Mouse (Mus musculus) heart, embryonic 12.5 days (tissue): ENCODE measurements at regions not wholly inside any gene's neighbourhood (a gene's known extent, or its start where the extent isn't known, plus 50 kb on each side); places are given as distances from the start of the nearest gene placed in this dataset.

ENCODE experiments used
- ATAC-seq: fragments of 200-750 bp; cut with Nextera tagmentation; 2 replicates; pipeline ENCODE4 v1.8.0; 2017; ENCODE audit warnings: moderate TSS enrichment, moderate library complexity; ENCODE audit not compliant: insufficient number of reproducible peaks, low FRiP score
- H3K27ac ChIP-seq: fragments of 300-500 bp; sonication (generic); 2 replicates; pipeline ENCODE4 v1.5.1; 2016; ENCODE audit warnings: mild to moderate bottlenecking, moderate library complexity; ENCODE audit not compliant: poor library complexity, severe bottlenecking
- H3K27me3 ChIP-seq: fragments of 300-500 bp; sonication (generic); replicated peaks from 2 replicates; pipeline ENCODE4 v1.6.1; 2016; ENCODE audit warnings: mild to moderate bottlenecking, moderate library complexity
- H3K36me3 ChIP-seq: fragments of 300-500 bp; sonication (generic); 2 replicates; pipeline ENCODE4 v1.6.1; 2016; ENCODE audit warnings: mild to moderate bottlenecking, moderate library complexity
- H3K4me1 ChIP-seq: fragments of 300-500 bp; sonication (generic); replicated peaks from 2 replicates; pipeline ENCODE4 v1.6.1; 2016; ENCODE audit warnings: mild to moderate bottlenecking
- H3K4me2 ChIP-seq: fragments of 300-500 bp; sonication (generic); 2 replicates; pipeline ENCODE4 v1.6.1; 2016; ENCODE audit warnings: mild to moderate bottlenecking, moderate library complexity
- H3K4me3 ChIP-seq: fragments of 300-500 bp; sonication (generic); 2 replicates; pipeline ENCODE4 v1.5.1; 2016; ENCODE audit warnings: mild to moderate bottlenecking
- H3K9ac ChIP-seq: fragments of 300-500 bp; sonication (generic); 2 replicates; pipeline ENCODE4 v1.6.1; 2016; ENCODE audit warnings: mild to moderate bottlenecking, moderate library complexity
- H3K9me3 ChIP-seq: fragments of 300-500 bp; sonication (generic); replicated peaks from 2 replicates; pipeline ENCODE4 v1.6.1; 2016; ENCODE audit warnings: mild to moderate bottlenecking, moderate library complexity
- WGBS: fragments of 180-500 bp; shearing (Covaris S2); methylation state at CpG from one replicate; pipeline ENCODE4 v1.1.7; 2016; 5-methylcytosine and 5-hydroxymethylcytosine counted together

DNA sequence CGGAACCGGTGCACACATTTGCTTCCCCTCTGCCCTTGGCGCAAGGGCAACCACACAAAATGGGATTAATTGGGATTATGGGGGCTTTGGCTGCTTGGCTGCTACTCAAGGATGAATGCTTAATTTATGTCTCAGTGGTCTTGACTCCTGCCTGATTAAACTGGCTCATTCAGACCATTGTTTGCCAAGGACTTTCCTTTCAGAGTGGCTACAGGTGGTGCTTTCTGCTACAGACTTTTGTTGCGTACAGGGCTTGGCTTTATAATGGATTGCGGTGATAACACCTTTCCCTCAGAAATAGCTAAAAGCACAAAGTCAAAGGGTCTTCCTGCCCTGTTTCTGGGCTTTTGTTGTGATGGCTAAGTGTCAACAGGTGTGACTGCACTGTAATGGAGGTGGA is 120.4 kb upstream of the Tbca start:
- no peak overlapping the region for H3K9ac ChIP-seq
- no peaks in the 10 kb centered on the region for H3K36me3 ChIP-seq
- ATAC-seq: no peak
- no peak overlapping the region for H3K4me3 ChIP-seq
- WGBS: 58% methylated on average over 5 of the region's 5 CpGs
- no peak overlapping the region for H3K4me2 ChIP-seq
- no peaks in the 10 kb centered on the region for H3K9me3 ChIP-seq
- H3K27me3 ChIP-seq: peaks cover 12% of the 10 kb centered on the region; the same call in 1 of the 2 replicates
- no peaks in the 10 kb centered on the region for H3K4me1 ChIP-seq
- H3K27ac ChIP-seq: no peak overlapping the region

DNA sequence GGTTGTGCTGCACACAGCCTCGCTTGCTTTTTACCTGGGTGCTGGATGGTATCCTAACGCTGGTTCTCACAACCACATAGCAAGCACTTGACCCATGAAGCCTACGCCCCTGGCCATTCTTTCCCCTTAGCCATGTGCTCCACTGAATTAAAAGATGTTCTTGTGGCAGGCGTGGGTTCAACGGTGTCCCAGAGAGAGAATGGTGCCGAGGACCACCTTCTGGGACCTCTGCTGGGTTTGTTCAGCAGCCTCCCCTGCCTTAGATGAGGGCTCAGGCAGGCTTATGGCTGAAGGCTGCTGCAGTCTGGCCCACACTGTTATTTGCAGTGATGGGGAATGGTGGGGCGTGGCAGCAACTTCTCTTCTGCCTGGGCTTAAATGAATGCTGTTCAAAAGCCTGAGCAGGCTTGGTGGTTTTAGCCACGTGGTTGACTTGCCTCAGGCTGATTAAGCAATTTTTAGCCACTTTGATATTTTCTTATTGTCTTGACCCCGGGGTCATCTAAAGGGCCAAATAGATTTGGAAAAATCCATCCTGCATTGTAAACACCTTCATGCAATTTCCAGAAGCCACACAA is 119.5 kb upstream of the Tbca start:
- WGBS: 70% methylated on average over 9 of the region's 9 CpGs
- no peaks in the 10 kb centered on the region for H3K36me3 ChIP-seq
- H3K4me2 ChIP-seq: no peak overlapping the region
- H3K27me3 ChIP-seq: peaks cover 12% of the 10 kb centered on the region; the same call in 1 of the 2 replicates
- no peak overlapping the region for H3K4me3 ChIP-seq
- no peak overlapping the region for H3K9ac ChIP-seq
- H3K9me3 ChIP-seq: no peaks in the 10 kb centered on the region
- H3K27ac ChIP-seq: no peak overlapping the region
- no peak for ATAC-seq
- no peaks in the 10 kb centered on the region for H3K4me1 ChIP-seq

DNA sequence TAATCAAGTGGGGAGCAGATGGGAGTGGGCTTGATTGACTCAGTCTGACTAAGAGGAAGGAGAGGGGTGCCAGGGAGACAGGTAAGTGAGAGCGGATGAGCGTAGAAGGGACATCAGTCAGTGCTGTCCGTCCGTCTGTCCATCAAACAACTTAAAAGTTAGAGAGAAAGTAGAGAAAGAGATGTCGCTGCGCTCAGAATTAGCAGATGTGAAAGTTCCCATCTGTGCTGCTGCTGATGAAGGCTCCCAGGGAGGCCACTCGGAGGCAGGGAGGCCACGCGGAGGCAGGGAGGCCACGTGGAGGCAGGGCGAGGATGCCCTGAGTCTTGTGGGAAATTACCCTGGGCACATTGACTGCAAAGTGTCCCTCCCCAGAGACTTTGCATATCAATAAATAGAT is 118.4 kb upstream of the Tbca start:
- H3K27me3 ChIP-seq: peaks cover 12% of the 10 kb centered on the region; the same call in 1 of the 2 replicates
- 80% methylated on average over 11 of the region's 11 CpGs for WGBS
- ATAC-seq: no peak
- no peaks in the 10 kb centered on the region for H3K36me3 ChIP-seq
- no peak overlapping the region for H3K4me3 ChIP-seq
- no peak overlapping the region for H3K4me2 ChIP-seq
- no peaks in the 10 kb centered on the region for H3K4me1 ChIP-seq
- no peak overlapping the region for H3K9ac ChIP-seq
- no peak overlapping the region for H3K27ac ChIP-seq
- H3K9me3 ChIP-seq: no peaks in the 10 kb centered on the region

DNA sequence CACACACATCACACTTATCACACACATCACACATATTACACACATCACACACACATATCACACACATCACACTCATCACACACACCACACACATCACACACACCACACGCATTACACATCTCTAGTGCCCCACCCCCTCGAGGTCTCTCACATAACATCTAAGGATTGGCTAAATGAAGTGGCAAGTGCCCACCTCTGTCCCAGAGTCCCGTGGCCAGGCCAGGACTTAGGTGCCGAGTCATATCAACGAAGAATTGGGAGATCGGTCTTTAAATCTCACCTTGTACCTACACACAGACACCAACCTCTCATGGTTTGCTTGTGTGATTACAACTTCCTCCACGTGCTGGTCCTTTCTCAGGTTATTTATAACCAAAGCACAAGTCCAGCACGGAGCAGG is 117.7 kb upstream of the Tbca start:
- no peaks in the 10 kb centered on the region for H3K4me1 ChIP-seq
- no peak overlapping the region for H3K4me3 ChIP-seq
- WGBS: 76% methylated on average over 8 of the region's 8 CpGs
- H3K36me3 ChIP-seq: no peaks in the 10 kb centered on the region
- no peak for ATAC-seq
- H3K27ac ChIP-seq: no peak overlapping the region
- H3K4me2 ChIP-seq: no peak overlapping the region
- H3K27me3 ChIP-seq: peaks cover 12% of the 10 kb centered on the region; the same call in 1 of the 2 replicates
- no peak overlapping the region for H3K9ac ChIP-seq
- no peaks in the 10 kb centered on the region for H3K9me3 ChIP-seq

DNA sequence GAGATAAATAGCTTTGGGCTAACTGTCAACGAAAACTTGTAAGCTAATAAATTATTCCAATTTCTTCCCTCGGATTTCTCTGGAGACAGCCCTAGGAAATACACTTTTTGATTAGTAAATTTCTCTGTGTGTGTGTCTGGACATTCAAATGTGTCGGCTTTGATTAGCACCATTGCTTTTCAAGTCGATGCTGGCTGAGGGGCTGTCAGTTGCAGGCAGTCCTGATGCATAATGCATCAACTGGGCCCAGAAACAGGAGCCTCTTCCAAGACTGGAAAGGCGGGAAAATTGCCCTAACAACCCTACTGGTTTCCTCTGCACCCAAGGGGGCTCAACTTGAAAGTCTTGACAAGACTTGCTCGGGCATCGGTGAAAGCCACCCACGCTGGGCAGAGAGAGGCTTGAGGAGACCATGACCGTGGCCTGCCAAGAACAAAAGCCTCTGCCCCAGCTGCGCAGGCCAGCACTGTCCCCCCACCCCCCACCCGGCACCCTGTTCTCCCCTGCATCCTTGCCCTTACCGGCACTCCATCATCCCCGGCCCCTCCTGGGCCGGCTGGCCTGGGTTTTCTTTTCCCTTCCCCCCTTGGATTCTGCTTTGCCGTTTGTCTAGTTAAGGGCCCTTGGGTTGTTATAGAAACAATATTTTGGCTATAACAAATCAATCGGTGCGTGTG is 108.1 kb upstream of the Tbca start:
- H3K4me1 ChIP-seq: no peaks in the 10 kb centered on the region
- H3K4me2 ChIP-seq: no peak overlapping the region
- 55% methylated on average over 17 of the region's 17 CpGs for WGBS
- H3K9me3 ChIP-seq: no peaks in the 10 kb centered on the region
- H3K27ac ChIP-seq: no peak overlapping the region
- no peak overlapping the region for H3K9ac ChIP-seq
- H3K36me3 ChIP-seq: no peaks in the 10 kb centered on the region
- no peak overlapping the region for H3K4me3 ChIP-seq
- no peak for ATAC-seq
- H3K27me3 ChIP-seq: peaks cover 9% of the 10 kb centered on the region; the same call in 1 of the 2 replicates

DNA sequence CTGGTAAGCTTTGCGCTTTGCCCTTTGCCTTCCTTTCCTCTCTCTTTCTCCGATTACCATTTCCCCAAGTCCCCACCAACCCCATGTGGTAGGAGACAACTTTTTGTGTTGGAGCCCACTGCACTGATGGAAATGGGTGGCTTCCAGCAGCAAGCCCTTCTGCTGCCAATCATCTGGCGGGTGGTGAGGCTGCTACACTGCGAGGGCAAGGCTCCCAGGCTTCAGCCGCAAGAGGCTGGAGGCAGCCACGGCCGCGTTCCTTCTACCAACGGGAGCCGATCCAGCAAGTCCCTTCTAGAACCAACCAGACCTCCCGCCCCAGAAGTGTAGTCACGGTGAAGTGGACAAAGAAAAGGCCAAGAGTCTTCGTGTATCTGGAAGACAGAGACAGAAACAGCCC is 107.1 kb upstream of the Tbca start:
- Histone ChIP-seq H3K27ac (no peak overlapping the region), H3K4me2 (no peak overlapping the region), H3K9me3 (no peaks in the 10 kb centered on the region), H3K4me3 (no peak overlapping the region), H3K27me3 (peaks cover 15% of the 10 kb centered on the region; the same call in 1 of the 2 replicates), H3K4me1 (no peaks in the 10 kb centered on the region), H3K36me3 (no peaks in the 10 kb centered on the region), H3K9ac (no peak overlapping the region)
- 86% methylated on average over 13 of the region's 13 CpGs for WGBS
- ATAC-seq: no peak

DNA sequence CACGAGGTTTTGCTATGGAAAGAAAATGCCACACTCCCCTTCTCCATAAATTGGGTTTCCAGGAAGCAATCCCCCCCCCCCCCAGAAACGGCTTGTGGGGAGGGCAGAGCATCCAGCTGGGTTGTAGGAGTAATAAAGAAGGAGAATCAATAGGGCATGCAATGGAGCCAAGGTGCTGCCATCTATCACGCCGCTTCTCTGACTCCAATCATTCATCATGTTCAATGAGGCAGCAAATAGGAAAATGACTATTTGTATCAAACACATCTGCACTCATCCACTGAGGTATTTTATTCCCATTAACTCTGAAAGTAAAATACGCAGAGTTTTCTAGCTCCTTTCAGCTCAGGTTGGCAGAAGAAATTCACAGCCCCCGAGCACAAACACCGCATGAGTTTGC is 103.5 kb upstream of the Tbca start:
- ATAC-seq: no peak
- no peaks in the 10 kb centered on the region for H3K9me3 ChIP-seq
- H3K36me3 ChIP-seq: no peaks in the 10 kb centered on the region
- 68% methylated on average over 7 of the region's 7 CpGs for WGBS
- H3K27ac ChIP-seq: no peak overlapping the region
- H3K27me3 ChIP-seq: peaks cover 18% of the 10 kb centered on the region; the same call in 1 of the 2 replicates
- no peak overlapping the region for H3K9ac ChIP-seq
- no peak overlapping the region for H3K4me2 ChIP-seq
- H3K4me3 ChIP-seq: no peak overlapping the region
- H3K4me1 ChIP-seq: no peaks in the 10 kb centered on the region

DNA sequence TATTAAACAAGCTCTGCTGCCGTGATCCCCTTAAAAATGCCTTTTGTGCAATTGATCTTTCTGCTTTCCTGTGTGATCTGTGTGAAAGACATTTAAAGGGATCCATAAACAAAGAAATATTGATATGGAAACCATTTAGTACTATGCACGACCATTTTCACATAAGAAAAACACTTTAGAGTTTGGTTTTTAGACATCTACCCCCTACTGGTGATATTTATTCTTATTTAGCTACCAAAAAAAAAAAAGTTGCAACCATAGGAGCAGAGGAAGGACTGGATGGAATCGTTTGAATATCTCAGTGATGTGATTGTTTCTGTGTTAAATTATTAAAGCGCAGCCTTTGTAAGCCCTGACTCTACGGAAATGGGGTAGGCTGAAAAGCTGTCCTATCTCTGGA is 101.4 kb upstream of the Tbca start:
- H3K27ac ChIP-seq: no peak overlapping the region
- no peak overlapping the region for H3K4me3 ChIP-seq
- H3K9me3 ChIP-seq: no peaks in the 10 kb centered on the region
- H3K9ac ChIP-seq: no peak overlapping the region
- ATAC-seq: no peak
- no peaks in the 10 kb centered on the region for H3K36me3 ChIP-seq
- H3K27me3 ChIP-seq: peaks cover 15% of the 10 kb centered on the region; the same call in 1 of the 2 replicates
- H3K4me1 ChIP-seq: no peaks in the 10 kb centered on the region
- 80% methylated on average over 5 of the region's 5 CpGs for WGBS
- no peak overlapping the region for H3K4me2 ChIP-seq

DNA sequence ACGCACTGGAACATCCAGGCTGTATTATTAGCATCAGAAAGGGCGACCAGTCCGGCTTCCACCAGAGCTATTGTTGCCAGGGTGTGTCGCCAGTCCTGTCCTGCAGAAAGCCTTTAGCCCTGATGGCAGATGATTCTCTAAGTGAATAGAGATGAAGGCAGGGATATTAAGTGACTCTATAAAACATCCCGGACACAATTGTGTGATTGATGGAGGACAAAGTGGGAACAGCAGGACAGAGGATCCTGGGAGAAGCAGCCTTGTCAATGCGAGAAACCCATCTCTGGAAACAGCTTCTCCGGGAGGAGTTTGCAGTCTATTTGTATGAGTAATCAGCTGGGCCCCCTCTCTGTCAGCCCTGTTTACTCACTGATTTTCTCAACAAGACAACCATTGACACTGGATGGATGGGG is 82.1 kb upstream of the Tbca start:
- Histone ChIP-seq H3K36me3 (no peaks in the 10 kb centered on the region), H3K9ac (no peak overlapping the region), H3K4me1 (peaks cover 20% of the 10 kb centered on the region), H3K27ac (no peak overlapping the region), H3K27me3 (peaks cover 73% of the 10 kb centered on the region), H3K4me2 (no peak overlapping the region), H3K4me3 (no peak overlapping the region), H3K9me3 (no peaks in the 10 kb centered on the region)
- ATAC-seq: no peak
- WGBS: 5% methylated on average over 7 of the region's 7 CpGs

DNA sequence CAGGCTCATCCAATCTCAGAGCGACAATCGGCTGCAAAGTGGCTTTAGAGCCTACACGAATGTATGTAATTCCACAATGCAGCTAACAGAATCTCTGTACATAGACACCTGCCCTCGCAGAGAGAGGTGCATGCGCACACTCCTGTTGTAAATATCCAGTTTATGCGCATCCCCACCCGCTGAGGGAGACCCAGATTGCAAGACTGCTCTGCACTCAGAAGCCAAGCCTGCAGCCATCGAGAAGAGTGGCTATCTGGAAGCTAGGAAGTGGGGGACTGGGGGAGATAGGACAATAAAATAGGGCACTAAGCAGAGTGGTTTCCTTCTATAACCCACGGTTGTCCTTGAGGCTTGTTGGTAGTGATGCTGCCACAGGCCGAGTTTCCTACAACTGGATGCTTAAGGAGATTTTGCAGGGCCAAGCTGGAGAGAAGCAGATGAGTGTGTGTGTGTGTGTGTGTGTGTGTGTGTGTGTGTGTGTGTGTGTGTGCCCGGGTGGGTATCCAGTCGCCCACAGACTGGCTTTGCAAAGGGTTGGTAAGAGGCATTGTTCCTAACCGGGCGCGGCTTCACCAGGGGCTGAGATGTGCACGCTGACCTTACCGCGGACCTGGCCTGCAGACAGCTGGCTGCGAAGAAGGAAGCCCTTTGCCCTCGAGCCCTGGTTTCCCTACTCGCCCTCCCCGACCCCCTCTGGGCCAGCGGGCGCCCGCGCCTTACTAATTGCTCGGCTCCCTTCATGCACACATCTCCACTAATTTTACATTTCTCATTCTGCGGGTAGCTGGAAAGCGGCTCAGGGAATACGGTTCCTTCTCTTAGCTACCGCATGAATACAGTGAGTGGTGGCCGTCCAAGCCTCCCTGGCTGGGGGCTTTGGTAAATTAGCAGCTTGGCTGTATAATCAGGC is 81.1 kb upstream of the Tbca start:
- Histone ChIP-seq H3K36me3 (no peaks in the 10 kb centered on the region), H3K9ac (no peak overlapping the region), H3K27ac (no peak overlapping the region), H3K9me3 (no peaks in the 10 kb centered on the region), H3K4me1 (peaks cover 16% of the 10 kb centered on the region), H3K4me2 (peak overlapping the region; percentile 27), H3K27me3 (peaks cover 76% of the 10 kb centered on the region), H3K4me3 (peak overlapping the region; percentile 7; the same call in 1 of the 2 replicates)
- ATAC-seq: no peak
- 3% methylated on average over 32 of the region's 32 CpGs for WGBS

DNA sequence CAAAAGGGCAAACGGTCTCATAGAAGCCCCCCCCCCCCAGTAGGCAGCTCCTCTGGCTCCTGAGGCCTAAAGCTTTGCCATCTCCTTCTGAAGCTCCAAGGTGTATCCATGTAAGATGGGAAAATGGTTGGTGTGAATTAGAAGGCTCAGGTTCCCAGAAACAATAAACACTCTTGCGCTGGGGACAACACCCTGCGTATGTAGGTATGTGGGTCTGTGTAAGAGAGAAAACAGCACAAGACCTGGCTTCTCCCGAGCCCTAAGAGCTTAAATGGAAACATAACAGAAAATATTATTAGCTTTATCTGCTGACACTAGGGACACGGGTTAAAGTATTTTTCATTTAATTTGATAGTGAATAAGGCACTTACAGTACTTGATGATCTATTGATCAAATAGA is 79.9 kb upstream of the Tbca start:
- no peak overlapping the region for H3K9ac ChIP-seq
- H3K4me1 ChIP-seq: peaks cover 10% of the 10 kb centered on the region; the same call in 1 of the 2 replicates
- H3K9me3 ChIP-seq: no peaks in the 10 kb centered on the region
- no peak overlapping the region for H3K27ac ChIP-seq
- WGBS: 27% methylated on average over 5 of the region's 5 CpGs
- H3K36me3 ChIP-seq: no peaks in the 10 kb centered on the region
- no peak for ATAC-seq
- H3K4me3 ChIP-seq: no peak overlapping the region
- peaks cover 76% of the 10 kb centered on the region for H3K27me3 ChIP-seq
- H3K4me2 ChIP-seq: no peak overlapping the region
